Mouse (Mus musculus) myocyte (in vitro differentiated cells): ENCODE results near the gene Eif3f. TPM values are rescaled to one million over a fixed set of nuclear protein-coding genes. Genes with fewer than 3 reads are reported as not detected.

Source experiments
- H3K27me3 ChIP-seq: one replicate; pipeline ENCODE4 v1.6.1; 2011; ENCODE audit not compliant: control insufficient read depth, insufficient read depth, insufficient read length
- H3K36me3 ChIP-seq: one replicate; pipeline ENCODE4 v1.6.1; 2011; ENCODE audit not compliant: control insufficient read depth, insufficient read depth
- H3K4me2 ChIP-seq: one replicate; pipeline ENCODE4 v1.6.1; 2011; ENCODE audit warnings: low read depth, control low read depth
- H3K4me3 ChIP-seq: one replicate; pipeline ENCODE4 v1.5.1; 2011; ENCODE audit warnings: mild to moderate bottlenecking, control low read depth, moderate library complexity
- H3K79me2 ChIP-seq: one replicate; pipeline ENCODE4 v1.6.1; 2011; ENCODE audit not compliant: control insufficient read depth, insufficient read depth
- H3ac ChIP-seq: one replicate; pipeline ENCODE4 v1.6.1; 2011; ENCODE audit not compliant: control insufficient read depth, insufficient read length
- CEBPB ChIP-seq: IDR thresholded peaks from 2 replicates; pipeline ENCODE4 v1.6.1; 2011; ENCODE audit warnings: mild to moderate bottlenecking, moderate library complexity; ENCODE audit not compliant: poor library complexity, insufficient read depth, severe bottlenecking
- E2F4 ChIP-seq: IDR thresholded peaks from one replicate; pipeline ENCODE4 v1.6.1; 2011; ENCODE audit warnings: mild to moderate bottlenecking, control low read depth, moderate library complexity; ENCODE audit not compliant: insufficient read depth
- MAX ChIP-seq: IDR thresholded peaks from one replicate; pipeline ENCODE4 v1.6.1; 2011; ENCODE audit warnings: low read depth, mild to moderate bottlenecking, control low read depth
- MYOD1 ChIP-seq, 3 experiments: IDR thresholded peaks; one replicate each; pipeline ENCODE4 v1.6.1; 2011; ENCODE audit warnings: control low read depth in 2 of 3, low read depth in 2 of 3, mild to moderate bottlenecking in 2 of 3, moderate library complexity in 1 of 3; ENCODE audit not compliant: insufficient read length in 2 of 3, control insufficient read depth in 1 of 3
- MYOG ChIP-seq, 3 experiments: IDR thresholded peaks; one replicate each; pipeline ENCODE4 v1.6.1; 2011; ENCODE audit warnings: control low read depth in 2 of 3, low read depth in 2 of 3, mild to moderate bottlenecking in 2 of 3; ENCODE audit not compliant: insufficient read length in 2 of 3, control insufficient read depth in 1 of 3, insufficient read depth in 1 of 3
- POLR2A ChIP-seq: IDR thresholded peaks from one replicate; pipeline ENCODE4 v1.6.1; 2011; ENCODE audit warnings: low read depth, mild to moderate bottlenecking, control low read depth, moderate library complexity; ENCODE audit not compliant: insufficient read length
- POLR2AphosphoS2 ChIP-seq: IDR thresholded peaks from one replicate; pipeline ENCODE4 v1.6.1; 2011; ENCODE audit warnings: low read depth, control low read depth; ENCODE audit not compliant: insufficient read length
- REST ChIP-seq: IDR thresholded peaks from one replicate; pipeline ENCODE4 v1.6.1; 2011; ENCODE audit warnings: mild to moderate bottlenecking, control low read depth, moderate library complexity; ENCODE audit not compliant: insufficient read depth, insufficient read length
- SRF ChIP-seq: IDR thresholded peaks from one replicate; pipeline ENCODE4 v1.6.1; 2011; ENCODE audit warnings: low read depth; ENCODE audit not compliant: control insufficient read depth, insufficient read length
- TCF12 ChIP-seq: IDR thresholded peaks from one replicate; pipeline ENCODE4 v1.6.1; 2011; ENCODE audit warnings: mild to moderate bottlenecking, control low read depth; ENCODE audit not compliant: poor library complexity, insufficient read depth, severe bottlenecking
- TCF3 ChIP-seq: IDR thresholded peaks from one replicate; pipeline ENCODE4 v1.6.1; 2011; ENCODE audit warnings: low read depth, control low read depth; ENCODE audit not compliant: insufficient read length
- USF1 ChIP-seq: IDR thresholded peaks from one replicate; pipeline ENCODE4 v1.6.1; 2011; ENCODE audit warnings: low read depth, mild to moderate bottlenecking, control low read depth, moderate library complexity
- polyA plus RNA-seq: library from polyadenylated mRNA; unstranded; fragments of >200 nt; fragmentation: generic; extraction: Trizol; gene quantifications from one replicate; pipeline ENCODE4 v1.2.1, GENCODE M21; 2012; ENCODE audit warnings: missing spikeins

Eif3f gene
- polyA plus RNA-seq, 1 experiment, result 268 TPM

- Histone ChIP-seq H3K4me2 (no peak overlapping the region), H3ac (no peak overlapping the region), H3K4me3 (no peak overlapping the region), H3K27me3 (no peaks in the 10 kb centered on the region), H3K79me2 (no peaks in the 10 kb centered on the region), H3K36me3 (no peaks in the 10 kb centered on the region)
- TF ChIP-seq POLR2A, result no peak
- TF ChIP-seq MYOD1 (IDR thresholded peaks at IDR 0.05; ENCODE audit: control insufficient read depth in 1 of 3, insufficient read length in 2 of 3, low read depth in 2 of 3), result no peak
These were observed 51.9 kb downstream of the Eif3f start for GRCm38 (mm10) chr7:108985934-108986708.

GRCm38 (mm10) chr7:108991207-108991606 is 57.0 kb downstream of the Eif3f start:
- Histone ChIP-seq H3K36me3 (no peaks in the 10 kb centered on the region), H3K4me2 (no peak overlapping the region), H3K27me3 (no peaks in the 10 kb centered on the region), H3ac (no peak overlapping the region), H3K79me2 (no peaks in the 10 kb centered on the region), H3K4me3 (no peak overlapping the region)
- TF ChIP-seq MYOG (IDR thresholded peaks at IDR 0.05; ENCODE audit: control insufficient read depth in 1 of 3, insufficient read depth in 1 of 3, insufficient read length in 2 of 3, low read depth in 2 of 3), result no peak
- no peak for TF ChIP-seq CEBPB
- no peak for TF ChIP-seq TCF12
- TF ChIP-seq TCF3, result no peak
- no peak for TF ChIP-seq REST
- no peak for TF ChIP-seq SRF
- TF ChIP-seq E2F4, result no peak
- no peak for TF ChIP-seq POLR2AphosphoS2
- TF ChIP-seq MAX, result no peak
- no peak for TF ChIP-seq USF1
- no peak for TF ChIP-seq MYOD1 (IDR thresholded peaks at IDR 0.05; ENCODE audit: control insufficient read depth in 1 of 3, insufficient read length in 2 of 3, low read depth in 2 of 3)
- no peak for TF ChIP-seq POLR2A

Other genes starting within 250 kb of the Eif3f start
- not detected for gene Olfr512, start 221.1 kb upstream of the Eif3f start, polyA plus RNA-seq
- gene Olfr513, start 183.4 kb upstream of the Eif3f start, polyA plus RNA-seq, result not detected
- gene Olfr514, start 108.4 kb upstream of the Eif3f start, polyA plus RNA-seq, result not detected
- gene Olfr516, start 83.9 kb upstream of the Eif3f start, polyA plus RNA-seq, result not detected
- gene Olfr517, start 62.0 kb upstream of the Eif3f start, polyA plus RNA-seq, result not detected
- not detected for gene Olfr518, start 49.4 kb upstream of the Eif3f start, polyA plus RNA-seq
- gene Olfr519, start 40.0 kb upstream of the Eif3f start, polyA plus RNA-seq, result not detected
- gene Nlrp10, start 4.2 kb upstream of the Eif3f start, polyA plus RNA-seq, result 0.06 TPM
- not detected for gene Tub, start 15.9 kb downstream of the Eif3f start, polyA plus RNA-seq
- not detected for gene Ric3, start 148.9 kb downstream of the Eif3f start, polyA plus RNA-seq
- 0.26 TPM for gene Lmo1, start 240.8 kb downstream of the Eif3f start, polyA plus RNA-seq